Mouse (Mus musculus) kidney, postnatal 0 days (tissue): Measurements from ENCODE around the gene Adcy6. TPM values are rescaled to one million over a fixed set of nuclear protein-coding genes. Genes with fewer than 3 reads are reported as not detected.

Experiments
- ATAC-seq: fragments of 200-750 bp; cut with Nextera tagmentation; replicated peaks from 2 replicates; pipeline ENCODE4 v1.8.0; 2017; ENCODE audit warnings: low read depth, moderate number of reproducible peaks, moderate TSS enrichment, moderate library complexity; ENCODE audit not compliant: low FRiP score
- DNase-seq: peaks from one replicate; pipeline ENCODE4 v3.0.0-alpha.2; 2016; ENCODE audit warnings: low spot score
- H3K27ac ChIP-seq: fragments of 300-500 bp; sonication (generic); 2 replicates; pipeline ENCODE4 v1.5.1; 2014; ENCODE audit warnings: mild to moderate bottlenecking
- H3K27me3 ChIP-seq: fragments of 300-500 bp; sonication (generic); 2 replicates; pipeline ENCODE4 v1.6.1; 2014; ENCODE audit warnings: low read length, mixed read lengths; ENCODE audit not compliant: insufficient read depth
- H3K36me3 ChIP-seq: fragments of 300-500 bp; sonication (generic); 2 replicates; pipeline ENCODE4 v1.6.1; 2014; ENCODE audit warnings: low read length, mixed read lengths; ENCODE audit not compliant: insufficient read depth
- H3K4me1 ChIP-seq: fragments of 300-500 bp; sonication (generic); replicated peaks from 2 replicates; pipeline ENCODE4 v1.6.1; 2014; ENCODE audit warnings: antibody characterized with exemption, low read length, mixed read lengths; ENCODE audit not compliant: insufficient read depth
- H3K4me2 ChIP-seq: fragments of 300-500 bp; sonication (generic); 2 replicates; pipeline ENCODE4 v1.6.1; 2014; ENCODE audit warnings: mild to moderate bottlenecking, low read length, moderate library complexity, mixed read lengths
- H3K4me3 ChIP-seq: fragments of 300-500 bp; sonication (generic); replicated peaks from 2 replicates; pipeline ENCODE4 v1.5.1; 2014; ENCODE audit warnings: low read depth, low read length
- H3K9ac ChIP-seq: fragments of 300-500 bp; sonication (generic); 2 replicates; pipeline ENCODE4 v1.6.1; 2014; ENCODE audit warnings: low read depth, low read length
- H3K9me3 ChIP-seq: fragments of 300-500 bp; sonication (generic); replicated peaks from 2 replicates; pipeline ENCODE4 v1.6.1; 2016; ENCODE audit warnings: low read length, inconsistent platforms, mixed read lengths
- CTCF ChIP-seq: IDR thresholded peaks from 2 replicates; pipeline ENCODE4 v1.5.1; 2016; ENCODE audit warnings: antibody characterized with exemption, low read depth, mild to moderate bottlenecking, moderate library complexity
- WGBS: fragments of 180-500 bp; shearing (Covaris S2); extraction: QIAGEN DNeasy Blood & Tissue Kit; methylation state at CpG from one replicate; pipeline ENCODE4 v1.1.7; 2014; 5-methylcytosine and 5-hydroxymethylcytosine counted together
- polyA plus RNA-seq: library from polyadenylated mRNA; unstranded; fragments of >200 nt; fragmentation: Nextera tagmentation; extraction: Ambion mirVana; gene quantifications from 2 replicates; pipeline ENCODE4 v1.2.1, GENCODE M21; 2015

The Adcy6 gene
- polyA plus RNA-seq, 1 experiment from 2014 or later = 16.8 TPM

DNA sequence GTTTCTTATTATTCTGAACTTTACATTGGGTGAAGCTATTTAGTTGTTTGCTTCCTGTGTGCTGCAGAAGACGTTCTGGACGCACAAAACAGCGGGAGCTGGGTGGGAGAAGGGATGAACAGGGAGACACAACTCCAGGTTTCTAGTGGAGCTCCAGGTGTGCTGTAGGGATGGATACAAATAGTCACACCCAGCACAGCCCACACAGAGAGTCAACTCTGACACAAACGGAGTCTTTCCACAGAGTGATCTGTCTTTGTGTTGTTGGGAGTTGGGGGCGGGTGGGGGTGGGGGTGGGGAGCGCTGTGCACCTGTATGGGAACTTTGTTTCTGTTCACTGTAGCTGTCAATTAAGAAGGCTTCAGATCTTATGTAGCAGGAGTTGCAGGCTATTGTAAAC, 12.8 kb upstream of the Adcy6 start:
- no peak for DNase-seq
- no peak for ATAC-seq
- H3K4me2 ChIP-seq = no peak overlapping the region
- no peak overlapping the region for H3K27ac ChIP-seq
- H3K4me3 ChIP-seq = no peak overlapping the region
- peaks cover 4% of the 10 kb centered on the region for H3K4me1 ChIP-seq
- TF ChIP-seq CTCF = no peak
- no peaks in the 10 kb centered on the region for H3K36me3 ChIP-seq
- no peak overlapping the region for H3K9ac ChIP-seq
- H3K9me3 ChIP-seq = no peaks in the 10 kb centered on the region
- whole genome bisulfite sequencing = 29% methylated on average over 6 of the region's 6 CpGs
- H3K27me3 ChIP-seq = no peaks in the 10 kb centered on the region

DNA sequence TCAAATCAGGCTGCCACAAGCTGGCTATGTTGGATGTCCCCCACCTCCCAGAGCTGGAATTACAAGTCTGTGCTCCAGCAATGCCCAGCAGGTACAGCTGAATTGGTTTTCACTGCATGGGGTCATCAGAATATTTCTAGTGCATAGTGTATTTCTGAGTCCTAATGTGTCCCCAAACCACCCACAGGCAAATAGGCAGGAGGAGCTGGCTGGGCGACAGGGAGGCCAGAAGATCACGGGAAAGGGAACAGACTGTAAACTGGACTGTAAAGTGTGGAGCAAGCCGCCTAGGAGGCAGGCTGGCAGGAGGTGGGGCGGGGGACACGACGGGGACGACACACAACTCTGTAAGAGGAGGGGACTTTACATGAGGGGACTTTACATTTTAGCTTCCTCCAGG, 12.3 kb upstream of the Adcy6 start:
- 8% methylated on average over 7 of the region's 7 CpGs for WGBS

DNA sequence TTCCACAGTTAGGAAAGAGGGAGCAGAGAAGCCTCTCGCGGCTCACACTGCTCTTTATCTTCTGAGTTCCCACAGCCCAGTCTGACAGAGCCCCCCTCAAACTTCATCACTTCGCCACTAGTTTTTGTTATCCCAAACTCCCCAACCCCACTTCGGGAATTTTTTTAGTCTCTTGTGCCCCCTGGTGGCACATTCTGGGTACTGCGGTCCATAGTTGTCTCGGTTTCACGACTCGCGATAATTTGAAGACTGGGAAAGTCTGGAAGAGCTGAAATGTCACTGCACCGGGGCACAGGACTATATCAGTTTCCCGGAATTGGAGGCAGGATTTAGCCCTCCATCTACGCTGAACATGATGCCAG, 7.3 kb upstream of the Adcy6 start:
- H3K27me3 ChIP-seq = no peaks in the 10 kb centered on the region
- H3K9ac ChIP-seq = 0 out of 2 replicates have a peak overlapping the region, but pooled peaks have one; percentile 0
- H3K4me2 ChIP-seq = peak overlapping the region; percentile 23; the same call in 1 of the 2 replicates
- no peak overlapping the region for H3K4me3 ChIP-seq
- ATAC-seq = no peak
- 0 out of 2 replicates have a peak, but pooled peaks cover 6% of the 10 kb centered on the region for H3K4me1 ChIP-seq
- 1% methylated on average over 12 of the region's 12 CpGs for WGBS
- peak; percentile 89 for DNase-seq
- TF ChIP-seq CTCF = peak; percentile 94
- H3K9me3 ChIP-seq = no peaks in the 10 kb centered on the region
- H3K36me3 ChIP-seq = no peaks in the 10 kb centered on the region
- no peak overlapping the region for H3K27ac ChIP-seq

More for the DNA sequence above, 12.3 kb upstream of the Adcy6 start:
- no peak for TF ChIP-seq CTCF
- no peak for ATAC-seq
- H3K4me1 ChIP-seq = peaks cover 4% of the 10 kb centered on the region
- H3K9me3 ChIP-seq = no peaks in the 10 kb centered on the region
- no peaks in the 10 kb centered on the region for H3K36me3 ChIP-seq
- no peak overlapping the region for H3K4me3 ChIP-seq
- no peak for DNase-seq
- H3K4me2 ChIP-seq = no peak overlapping the region
- no peak overlapping the region for H3K9ac ChIP-seq
- H3K27me3 ChIP-seq = no peaks in the 10 kb centered on the region
- H3K27ac ChIP-seq = no peak overlapping the region

DNA sequence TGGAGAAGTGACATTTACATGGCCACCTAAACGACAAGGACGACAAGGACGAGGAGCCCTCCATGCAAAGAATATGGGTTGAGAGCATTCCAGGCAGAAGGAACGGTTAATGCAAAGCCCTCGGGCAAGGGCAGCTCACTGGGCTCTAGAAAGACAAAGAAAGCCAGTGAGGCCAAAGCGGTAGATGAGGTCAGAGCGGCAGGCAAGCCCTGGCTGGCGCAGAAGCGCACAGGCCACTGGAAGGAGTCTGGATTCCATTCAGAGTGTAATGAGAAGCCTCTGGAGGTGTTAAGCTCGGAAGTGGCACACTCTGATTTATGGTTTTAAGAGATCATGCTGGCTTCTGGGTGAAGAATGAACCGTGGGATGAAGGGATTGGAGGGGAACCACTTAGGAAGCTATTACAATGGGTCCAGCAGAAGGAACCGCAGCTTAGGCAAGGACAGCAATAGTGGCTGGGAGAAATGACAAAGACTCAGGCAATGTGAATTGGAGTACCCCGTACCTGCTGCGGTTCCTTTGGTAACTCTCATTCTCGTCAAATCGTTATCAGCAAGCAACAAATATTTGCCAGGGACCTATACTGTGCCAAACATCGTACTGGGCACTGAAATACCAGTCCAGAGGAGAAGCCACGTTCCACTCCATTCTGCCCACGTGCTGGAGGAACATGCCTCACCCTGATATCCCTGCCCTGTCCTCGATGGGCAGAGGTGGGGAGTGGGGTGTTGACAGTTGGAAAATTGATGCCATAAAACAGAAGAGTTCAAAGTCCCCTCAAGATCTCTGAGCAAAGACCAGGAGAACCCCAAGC, 6.7 kb upstream of the Adcy6 start:
- Histone ChIP-seq H3K36me3 (no peaks in the 10 kb centered on the region), H3K4me2 (peak overlapping the region; percentile 23; the same call in 1 of the 2 replicates), H3K27me3 (no peaks in the 10 kb centered on the region), H3K27ac (no peak overlapping the region), H3K9ac (0 out of 2 replicates have a peak overlapping the region, but pooled peaks have one; percentile 0), H3K4me3 (no peak overlapping the region), H3K4me1 (0 out of 2 replicates have a peak, but pooled peaks cover 6% of the 10 kb centered on the region), H3K9me3 (no peaks in the 10 kb centered on the region)
- 31% methylated on average over 20 of the region's 20 CpGs for WGBS
- DNase-seq (no peak), ATAC-seq (0 out of 2 replicates have a peak, but pooled peaks have one; percentile 14)
- TF ChIP-seq CTCF = no peak

DNA sequence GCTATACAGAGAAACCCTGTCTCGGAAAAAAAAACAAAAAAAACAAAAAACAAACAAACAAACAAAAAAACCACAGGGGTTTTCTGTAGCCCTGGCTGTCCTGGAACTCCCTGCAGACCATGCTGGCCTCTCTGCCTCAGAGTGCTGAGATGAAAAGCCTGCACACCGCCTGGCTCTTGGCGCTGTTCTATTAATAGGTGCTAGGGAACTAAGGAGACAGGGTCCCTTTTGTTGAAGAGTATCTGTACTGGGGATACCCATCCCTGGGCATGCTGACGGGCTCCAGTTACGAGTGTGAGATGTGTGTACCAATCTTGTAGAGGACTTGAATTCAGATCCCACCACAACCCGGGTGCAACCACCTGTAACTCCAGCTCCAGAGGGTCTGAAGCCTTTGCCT, 5.9 kb upstream of the Adcy6 start:
- Histone ChIP-seq H3K4me2 (no peak overlapping the region), H3K27me3 (no peaks in the 10 kb centered on the region), H3K4me1 (0 out of 2 replicates have a peak, but pooled peaks cover 6% of the 10 kb centered on the region), H3K27ac (no peak overlapping the region), H3K36me3 (no peaks in the 10 kb centered on the region), H3K9ac (no peak overlapping the region), H3K4me3 (no peak overlapping the region), H3K9me3 (no peaks in the 10 kb centered on the region)
- TF ChIP-seq CTCF = no peak
- WGBS = 77% methylated on average over 6 of the region's 6 CpGs
- ATAC-seq = no peak
- no peak for DNase-seq

DNA sequence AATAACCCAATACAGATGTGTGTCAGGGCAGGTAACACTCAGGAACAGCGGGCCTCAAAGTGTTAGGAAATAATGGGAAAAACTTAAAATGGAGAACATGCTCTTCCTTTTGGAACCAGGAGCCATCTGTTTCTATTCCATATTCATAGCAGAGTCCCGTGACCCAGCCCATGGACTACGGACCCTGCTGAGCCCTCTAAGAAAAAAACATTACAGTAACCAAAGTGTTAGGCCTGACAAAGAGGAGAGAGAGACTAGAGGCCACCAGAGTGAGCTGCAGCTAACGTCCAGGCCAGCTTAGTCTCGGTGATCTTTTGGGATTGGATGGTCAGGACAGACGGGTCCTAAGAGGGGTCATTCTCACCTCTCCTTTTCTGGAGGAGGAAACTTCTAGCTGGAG, 5.1 kb upstream of the Adcy6 start:
- peak; percentile 67; the same call in 1 of the 2 replicates for ATAC-seq
- no peak for DNase-seq
- H3K4me2 ChIP-seq = no peak overlapping the region
- no peaks in the 10 kb centered on the region for H3K9me3 ChIP-seq
- H3K4me3 ChIP-seq = no peak overlapping the region
- peak overlapping the region; percentile 63 for H3K27ac ChIP-seq
- 0 out of 2 replicates have a peak, but pooled peaks cover 6% of the 10 kb centered on the region for H3K4me1 ChIP-seq
- no peaks in the 10 kb centered on the region for H3K27me3 ChIP-seq
- 54% methylated on average over 6 of the region's 6 CpGs for WGBS
- no peak overlapping the region for H3K9ac ChIP-seq
- no peak for TF ChIP-seq CTCF
- no peaks in the 10 kb centered on the region for H3K36me3 ChIP-seq
